Mouse (Mus musculus) heart, postnatal 0 days (tissue): ENCODE measurements around the gene Gpr176.

Experiments
- CTCF ChIP-seq: IDR thresholded peaks from 2 replicates; pipeline ENCODE4 v1.5.1; 2016; ENCODE audit warnings: antibody characterized with exemption, control low read depth, low read depth
- EP300 ChIP-seq: IDR thresholded peaks from 2 replicates; pipeline ENCODE4 v1.6.1; 2016; ENCODE audit warnings: antibody characterized with exemption, low read depth

GRCm38 (mm10) chr2:118259746-118260145, 113.5 kb downstream of the Gpr176 start:
- TF ChIP-seq CTCF (no peak), EP300 (no peak)
